Mouse (Mus musculus) lung, postnatal 36 days (tissue): ENCODE measurements around the gene Ski.

Experiments used
- DNase-seq: peaks from one replicate; pipeline ENCODE4 v3.0.0; 2022; ENCODE audit warnings: mixed read lengths

Ski gene

DNA sequence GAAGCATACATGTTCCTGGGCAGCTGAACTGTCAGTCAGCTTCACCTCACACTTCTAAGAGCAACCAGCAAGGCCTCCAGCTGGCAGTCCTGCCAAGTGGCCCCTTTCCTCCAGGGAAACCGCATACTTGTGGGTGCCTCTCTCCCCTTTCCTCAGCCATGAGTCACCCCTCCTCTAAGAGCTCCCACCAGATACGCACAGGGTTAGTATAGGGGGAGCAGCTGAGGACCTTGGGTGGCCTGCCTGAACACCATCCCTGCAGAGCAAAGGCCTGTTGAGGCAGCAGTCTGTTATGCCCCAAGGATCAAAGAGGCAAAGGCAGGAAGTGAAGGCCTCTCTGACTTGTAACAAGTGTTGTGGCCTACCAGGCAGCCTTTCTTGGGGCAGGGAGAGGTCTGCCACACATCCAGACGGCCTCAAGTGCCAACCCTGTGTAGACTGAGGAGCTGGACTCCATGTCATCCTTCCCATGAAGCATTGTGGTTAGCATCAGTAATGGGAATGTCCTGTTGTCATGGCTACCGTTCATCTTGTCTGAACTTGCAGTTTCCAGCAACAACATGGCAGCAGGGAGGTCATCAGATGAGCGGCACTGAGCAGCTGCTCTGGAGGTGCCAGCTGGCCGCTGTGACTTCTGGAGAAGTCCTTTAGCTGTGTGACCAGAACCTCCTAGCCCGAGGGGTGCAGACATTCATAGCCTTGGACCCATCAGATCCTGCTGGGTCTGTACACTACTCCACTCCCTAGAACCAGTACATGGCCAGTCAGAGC is 95.6 kb downstream of the Ski start:
- DNase-seq = no peak

DNA sequence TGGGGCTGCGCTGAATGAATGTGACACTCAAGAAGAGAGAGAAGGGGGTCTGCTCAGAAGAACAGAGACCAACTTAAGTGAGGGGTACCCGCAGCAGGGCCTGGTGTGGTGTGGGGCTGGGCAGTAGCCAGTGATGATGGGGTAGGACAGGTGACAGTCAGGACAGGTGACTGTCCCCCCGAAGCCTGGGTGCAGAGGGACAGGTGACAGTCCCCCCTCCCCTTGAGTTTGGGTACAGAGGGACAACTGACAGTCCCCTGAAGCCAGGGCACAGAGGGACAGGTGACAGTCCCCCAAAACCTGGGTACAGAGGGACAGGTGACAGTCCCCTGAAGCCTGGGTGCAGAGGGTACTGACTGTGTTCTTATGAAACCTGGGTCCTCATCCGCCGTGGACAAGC is 96.2 kb downstream of the Ski start:
- no peak for DNase-seq

DNA sequence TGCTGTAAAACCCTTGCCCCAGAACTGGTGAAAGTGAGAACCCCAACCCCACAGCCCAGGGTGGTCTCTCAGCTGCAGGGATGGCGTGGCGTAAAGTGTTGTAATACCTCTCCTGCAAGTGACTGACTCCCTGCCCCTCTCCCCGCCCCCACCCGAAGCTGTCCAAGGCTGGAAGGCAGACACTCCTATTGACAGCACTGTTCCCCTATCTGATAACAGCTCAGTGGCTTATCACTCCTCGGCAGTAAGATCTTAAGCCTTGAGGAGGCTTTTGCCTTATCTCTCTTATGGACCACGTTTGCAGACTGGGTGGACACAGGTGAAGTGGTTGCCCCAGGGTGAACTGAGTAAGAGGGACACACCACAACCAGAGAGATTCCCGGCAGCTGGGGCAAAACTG is 97.1 kb downstream of the Ski start:
- no peak for DNase-seq

DNA sequence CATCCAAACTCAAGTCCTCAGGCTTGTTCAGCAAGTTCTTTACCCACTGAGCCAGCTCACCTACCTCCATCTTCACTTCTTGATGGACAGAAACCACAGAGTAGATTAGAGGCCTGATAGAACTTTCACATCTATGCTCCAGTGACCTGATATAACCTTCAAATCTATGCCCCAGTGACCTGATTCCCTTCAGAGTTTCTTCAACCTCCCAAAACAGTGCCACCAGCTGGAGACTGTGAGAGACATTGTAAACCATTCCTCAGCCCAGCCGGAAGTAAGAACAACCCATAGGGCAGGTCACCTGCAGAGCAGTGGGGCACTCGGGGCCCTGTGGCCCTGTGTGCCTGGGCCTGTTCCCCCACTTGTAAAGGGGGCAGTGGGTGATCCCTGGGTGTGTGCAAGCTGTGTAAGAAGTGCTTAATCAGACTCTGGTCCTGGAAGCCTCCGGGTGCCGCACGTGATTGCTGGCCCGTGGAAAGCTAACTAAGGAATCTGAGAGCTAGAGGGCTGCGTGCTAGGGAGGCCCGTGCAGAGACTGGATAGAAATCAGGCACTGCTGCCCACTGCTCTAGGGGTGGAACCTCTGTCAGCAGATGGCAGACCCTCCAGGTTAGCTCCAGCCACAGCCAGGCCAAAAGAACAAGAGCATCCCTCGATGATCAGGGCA is 98.4 kb downstream of the Ski start:
- no peak for DNase-seq

DNA sequence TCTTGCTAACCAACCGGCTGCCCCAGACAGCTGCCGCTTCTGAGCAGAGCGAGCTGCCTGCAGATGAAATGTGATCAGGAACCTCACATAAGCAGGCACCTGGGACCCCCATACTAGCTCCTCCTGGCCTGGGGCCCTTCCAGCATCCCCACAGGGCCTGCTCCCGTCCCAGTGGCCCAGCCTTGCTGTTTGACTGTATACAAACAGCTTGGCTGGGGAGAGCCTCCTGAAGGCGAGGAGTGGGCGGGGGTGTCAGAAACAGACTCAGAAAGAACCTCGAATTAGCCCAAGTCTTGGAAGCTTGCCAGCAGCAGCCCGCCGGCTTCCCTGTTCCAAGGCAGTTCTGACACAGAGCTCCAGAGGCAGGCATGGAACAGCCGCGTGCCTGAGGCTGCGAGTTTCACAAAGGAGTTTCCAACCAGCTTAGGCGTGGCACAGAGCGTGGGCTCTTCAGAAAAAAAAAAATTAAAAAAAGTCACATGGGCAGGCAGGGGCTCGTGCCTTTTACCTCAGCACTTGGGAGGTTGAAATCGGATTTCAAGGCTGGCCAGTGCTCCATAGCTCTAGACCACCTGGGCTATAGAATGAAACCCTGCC is 99.8 kb downstream of the Ski start:
- DNase-seq = peak; percentile 90

DNA sequence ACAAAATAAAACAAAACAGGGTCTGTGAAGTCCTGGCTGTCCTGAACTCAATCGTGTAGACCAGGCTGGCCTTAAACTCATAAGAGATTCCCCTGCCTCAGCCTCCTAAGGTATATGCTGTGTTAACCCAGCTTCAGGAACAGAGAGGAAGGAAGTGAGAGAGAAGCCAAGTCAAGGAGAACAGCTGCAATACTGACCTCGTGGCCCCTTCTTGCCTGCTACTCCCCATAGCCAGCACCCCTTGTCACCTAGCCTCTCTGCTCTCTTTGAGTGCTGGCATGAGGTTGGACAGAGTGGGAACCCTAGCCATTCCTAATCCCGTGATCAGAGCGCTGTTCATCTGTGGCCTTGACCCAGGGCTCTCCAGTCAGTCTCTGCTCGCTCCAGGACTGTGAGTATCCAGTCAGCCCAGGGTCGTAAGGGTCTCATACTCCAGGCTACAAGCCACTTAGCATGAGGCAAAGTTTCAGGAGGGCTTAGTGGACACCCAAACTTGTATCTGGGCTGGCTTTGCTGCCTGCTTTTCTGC is 100.4 kb downstream of the Ski start:
- DNase-seq = no peak

DNA sequence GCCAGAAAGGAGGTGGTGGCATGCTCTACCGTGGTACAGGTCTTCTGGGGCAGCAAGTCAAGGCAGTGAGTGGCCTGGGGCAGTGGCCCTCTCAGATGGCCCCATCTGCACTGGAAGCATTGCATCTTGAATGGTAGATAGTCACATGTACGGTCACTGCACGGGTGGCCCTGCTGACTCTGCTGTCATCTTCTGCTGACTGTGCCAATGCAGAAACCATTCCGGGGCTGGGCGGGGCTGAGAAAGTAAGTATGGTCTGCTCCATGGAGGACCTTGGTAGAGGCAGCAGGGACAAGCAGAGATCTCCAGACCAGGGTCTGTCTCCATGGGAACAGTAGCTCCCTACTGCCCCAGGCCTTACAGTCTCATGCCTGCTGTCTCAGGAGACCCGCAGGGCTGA is 101.2 kb downstream of the Ski start:
- DNase-seq = no peak

DNA sequence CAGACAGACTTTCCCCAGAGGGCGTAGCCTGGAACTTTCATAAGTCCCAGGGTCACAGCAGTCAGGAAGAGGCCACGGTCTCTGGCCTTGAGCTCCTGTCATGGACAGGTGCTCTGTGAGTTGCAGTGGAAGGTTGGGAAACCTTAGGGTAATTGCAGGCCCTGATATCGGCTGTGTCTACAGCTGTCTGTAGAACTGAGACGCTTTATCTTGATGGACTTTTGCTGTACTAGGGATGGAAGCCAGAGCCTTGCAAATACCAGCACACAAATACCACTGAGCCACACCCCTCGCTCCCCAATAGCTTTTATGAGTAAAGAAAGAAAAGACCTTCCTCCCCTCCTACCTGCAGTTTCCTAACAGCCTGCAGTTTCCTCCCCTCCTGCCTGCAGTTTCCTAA is 101.8 kb downstream of the Ski start:
- peak; percentile 42 for DNase-seq

DNA sequence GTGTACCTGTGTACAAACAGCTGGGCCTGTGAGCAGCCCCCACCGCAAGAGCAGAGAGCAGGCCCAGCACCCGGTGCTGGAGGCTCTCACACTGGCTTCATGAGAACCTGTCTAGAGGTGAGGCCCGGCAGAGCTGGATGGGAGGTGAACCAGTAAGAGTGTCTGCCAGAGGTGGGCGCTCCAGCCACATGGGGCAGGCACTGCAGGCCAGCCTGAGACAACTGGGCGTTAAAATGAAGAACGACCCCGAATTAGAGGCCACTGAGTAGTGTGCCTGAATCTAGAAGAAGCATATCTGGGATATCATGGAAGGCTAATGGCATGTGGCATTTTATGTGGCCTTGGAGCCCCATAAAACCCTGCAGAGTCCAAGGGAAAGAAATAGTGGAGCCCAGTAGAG is 102.4 kb downstream of the Ski start:
- DNase-seq = no peak

DNA sequence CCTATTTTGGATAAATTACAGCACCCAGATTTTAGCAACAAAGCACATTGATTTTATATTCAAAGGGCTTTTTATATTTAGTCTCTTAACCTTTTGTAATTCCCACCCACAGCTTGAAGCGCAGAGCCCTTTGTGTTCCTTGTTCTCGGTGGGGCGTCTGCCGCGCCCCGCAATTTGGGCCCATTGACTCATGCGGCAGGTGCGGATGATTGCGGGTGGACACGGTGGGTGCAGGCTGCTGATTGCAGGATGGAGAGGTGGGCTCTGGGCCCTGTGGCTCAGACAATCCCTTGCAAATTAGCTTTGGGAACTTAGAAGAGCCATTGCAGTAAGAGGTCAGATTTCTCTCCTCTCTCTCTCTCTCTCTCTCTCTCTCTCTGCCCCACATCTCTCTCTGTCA is 104.1 kb downstream of the Ski start:
- DNase-seq = no peak

DNA sequence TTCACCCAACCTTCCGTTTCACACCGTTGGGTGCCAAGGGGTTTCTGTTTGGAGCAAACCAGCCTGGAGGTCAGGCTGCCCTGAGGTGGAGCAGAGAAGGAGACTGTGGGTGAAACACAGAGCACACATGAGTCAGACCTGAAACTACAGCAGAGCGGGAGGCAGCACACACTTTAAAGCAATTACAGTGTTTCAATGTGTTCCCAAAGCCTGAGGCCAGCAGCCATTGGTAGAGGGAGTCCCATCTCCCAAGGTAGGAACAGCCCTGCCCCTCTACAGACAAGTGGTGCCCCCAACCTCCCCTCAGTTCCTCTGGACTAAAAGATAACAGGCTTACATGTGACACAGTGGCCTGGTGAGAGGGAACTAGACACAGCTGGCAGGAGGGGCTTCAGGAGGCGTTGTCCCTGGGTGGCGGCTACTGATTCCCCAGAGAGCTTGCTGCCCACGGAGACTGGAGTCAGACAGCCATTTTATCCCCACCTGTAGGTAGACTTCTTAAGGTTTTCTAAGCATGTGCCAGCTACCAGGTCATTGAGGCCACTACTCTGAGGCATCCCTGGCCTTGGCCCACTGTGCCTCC is 104.9 kb downstream of the Ski start:
- no peak for DNase-seq

DNA sequence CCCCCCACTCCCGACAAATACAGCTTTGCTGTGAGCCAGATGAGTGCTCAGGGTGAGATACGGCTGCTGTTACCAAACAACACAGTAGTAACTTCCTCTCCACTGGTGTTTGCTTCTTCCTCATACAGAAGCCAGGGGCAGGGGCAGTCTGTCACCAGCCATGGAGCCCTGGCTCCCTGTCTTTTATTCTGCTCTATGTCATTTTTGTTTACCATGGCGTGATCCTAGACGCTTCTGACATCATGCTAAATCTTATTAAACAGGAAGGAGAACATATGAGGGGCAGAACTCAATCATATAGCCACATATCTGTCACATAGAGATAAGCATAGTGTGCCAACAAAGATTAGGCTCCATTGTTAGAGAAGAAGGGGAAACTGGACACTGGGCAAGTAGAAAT is 105.8 kb downstream of the Ski start:
- no peak for DNase-seq

DNA sequence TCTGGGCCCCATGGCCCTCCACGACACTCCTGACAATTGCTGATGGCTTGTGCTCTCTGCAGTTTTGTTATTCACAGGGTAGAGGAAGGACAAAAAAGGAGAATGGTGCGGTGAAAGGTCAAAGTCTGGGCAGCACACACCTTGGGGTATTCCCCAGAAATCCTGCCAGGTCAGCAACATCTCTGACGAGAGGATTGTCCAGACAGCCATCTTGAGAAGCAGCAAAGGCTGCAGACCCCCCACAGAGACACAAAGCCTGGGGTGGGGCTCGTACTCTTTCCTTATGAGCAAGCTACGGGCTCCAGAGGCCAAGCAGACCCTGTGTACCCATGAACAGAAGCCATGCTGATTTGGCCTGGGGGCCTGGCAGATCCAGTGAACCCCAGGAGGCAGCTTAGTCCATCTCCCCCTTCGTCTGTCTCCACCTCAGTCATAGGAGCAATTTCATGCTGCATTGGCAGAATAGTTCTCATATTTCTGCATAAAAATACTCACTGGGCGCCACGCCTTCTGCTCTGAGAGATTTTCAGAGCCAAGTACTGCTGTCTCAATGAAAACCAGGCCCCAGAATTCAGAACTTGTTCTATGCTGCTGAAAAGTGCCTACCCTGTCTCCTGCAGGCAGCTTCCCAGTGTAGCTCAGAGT is 108.5 kb downstream of the Ski start:
- peak; percentile 53 for DNase-seq

DNA sequence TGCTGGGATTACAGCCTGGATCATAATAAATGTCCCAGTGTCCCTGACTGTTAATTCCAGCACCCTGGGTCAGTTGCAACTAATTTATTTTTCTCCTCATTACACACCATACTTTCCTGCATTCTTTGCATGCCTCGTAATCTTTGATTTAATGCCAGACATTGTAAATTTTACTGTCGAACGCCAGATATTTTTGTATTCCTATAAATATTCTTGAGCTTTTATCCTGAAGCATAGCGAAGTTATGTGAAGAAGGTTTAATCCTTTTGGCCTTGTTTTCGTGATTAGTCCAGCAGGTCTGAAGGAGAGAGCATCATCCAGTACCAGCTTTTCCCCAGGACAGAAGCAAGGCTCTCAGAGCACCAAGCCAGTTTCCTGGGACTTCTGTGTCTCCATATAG is 112.9 kb downstream of the Ski start:
- no peak for DNase-seq

DNA sequence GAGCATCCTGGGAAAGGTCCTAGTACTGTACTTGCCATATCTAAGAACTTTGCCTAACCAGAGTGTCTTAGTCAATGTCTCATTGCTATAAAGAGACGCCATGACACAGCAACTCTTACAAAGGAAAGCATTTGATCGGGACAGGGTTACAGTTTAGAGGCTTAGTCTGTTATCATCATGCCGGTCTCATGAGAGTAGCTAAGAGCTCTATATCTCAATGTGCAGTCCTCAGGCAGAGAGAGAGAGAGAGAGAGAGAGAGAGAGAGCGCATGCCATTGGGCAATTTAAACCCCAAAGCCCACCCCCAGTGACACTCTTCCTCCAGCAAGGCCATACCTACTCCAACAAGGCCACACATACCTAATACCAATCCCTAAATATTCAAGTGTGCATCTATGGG is 114.5 kb downstream of the Ski start:
- no peak for DNase-seq
